Mouse (Mus musculus) stomach, postnatal 0 days (tissue): ENCODE measurements around the gene Aldh3b3.

Experiments
- CTCF ChIP-seq: IDR thresholded peaks from 2 replicates; pipeline ENCODE4 v1.5.1; 2016; ENCODE audit warnings: antibody characterized with exemption, low read depth, mild to moderate bottlenecking, moderate library complexity
- EP300 ChIP-seq: optimal IDR thresholded peaks from 2 replicates; pipeline ENCODE3; 2016; ENCODE audit warnings: antibody characterized with exemption

DNA sequence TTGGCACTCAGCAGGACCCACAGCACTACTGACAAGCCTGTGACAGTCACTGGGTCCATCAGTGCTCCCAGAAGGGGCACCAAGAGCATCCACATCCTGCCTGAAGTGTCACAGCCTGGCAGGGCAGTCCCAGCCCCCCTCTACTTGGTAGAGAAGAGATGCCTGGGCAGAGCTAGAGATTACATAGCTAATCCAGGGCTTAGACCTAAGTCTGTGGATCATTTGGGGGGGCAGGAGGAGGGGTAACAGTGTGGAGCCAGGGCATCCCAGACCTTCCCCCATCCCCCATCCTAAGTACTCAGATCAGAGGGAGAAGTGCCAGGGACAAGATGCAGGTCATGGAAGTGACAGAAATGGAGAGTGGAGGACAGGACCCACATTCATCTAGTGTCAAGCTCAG lies 56.4 kb downstream of the Aldh3b3 start:
- no peak for TF ChIP-seq CTCF
- TF ChIP-seq EP300 = no peak
